Mouse (Mus musculus): ENCODE results near the gene Macc1.

GRCm38 (mm10) chr12:119303618-119304017, 10.5 kb upstream of the Macc1 start:
- TF ChIP-seq CTCF (conservative IDR thresholded peaks at IDR 0.05; ENCODE audit: low read length) (no peak), POU5F1 (IDR thresholded peaks at IDR 0.05; ENCODE audit: borderline replicate concordance, low read length) (no peak)

Measured in E14TG2a.4 (cell line).